Mouse (Mus musculus): ENCODE data around the gene Gpr108.

- TF ChIP-seq POLR2A (IDR thresholded peaks at IDR 0.05; ENCODE audit: low read depth, low read length): no peak
- TF ChIP-seq CTCF (conservative IDR thresholded peaks at IDR 0.05; ENCODE audit: insufficient read depth, insufficient read length, low read depth, low read length): no peak
Observed at GRCm38 (mm10) chr17:57235803-57236202, 12.4 kb downstream of the Gpr108 start.
